Mouse (Mus musculus) urinary bladder, postnatal 36 days (tissue): ENCODE results near the gene Rhbdf2.
"Not testable (repeated sequence)": the region's sequence is repeated elsewhere in the genome, so short reads cannot be mapped to it uniquely, and the experiment has no call there.

Experiments
- DNase-seq, 2 experiments: peaks; one replicate each; pipeline ENCODE4 v3.0.0; 2022; ENCODE audit warnings: low spot score in 2 of 2, mixed read lengths in 1 of 2

The Rhbdf2 gene

GRCm38 (mm10) chr11:116644225-116645112, 17.6 kb upstream of the Rhbdf2 start:
- DNase-seq: no peak

GRCm38 (mm10) chr11:116643579-116644224, 16.9 kb upstream of the Rhbdf2 start:
- DNase-seq: no peak

GRCm38 (mm10) chr11:116642681-116643578, 16.1 kb upstream of the Rhbdf2 start:
- peak; percentile 84 to 91 for DNase-seq

- DNase-seq: no peak
Measured at GRCm38 (mm10) chr11:116641731-116642130, 14.9 kb upstream of the Rhbdf2 start.

GRCm38 (mm10) chr11:116641168-116641567, 14.3 kb upstream of the Rhbdf2 start:
- DNase-seq: no peak

GRCm38 (mm10) chr11:116636607-116637006, 9.8 kb upstream of the Rhbdf2 start:
- not testable (repeated sequence) for DNase-seq

GRCm38 (mm10) chr11:116632962-116633361, 6.1 kb upstream of the Rhbdf2 start:
- peak in 1 of 2 experiments; percentile 59 for DNase-seq

- DNase-seq: no peak
Measured at GRCm38 (mm10) chr11:116630171-116630965, 3.5 kb upstream of the Rhbdf2 start.

GRCm38 (mm10) chr11:116629472-116629871, 2.7 kb upstream of the Rhbdf2 start:
- DNase-seq: no peak

- peak; percentile 84 to 86 for DNase-seq
Measured at GRCm38 (mm10) chr11:116628712-116629111, 1.9 kb upstream of the Rhbdf2 start.

GRCm38 (mm10) chr11:116627072-116628020, 527 bp upstream of the Rhbdf2 start:
- DNase-seq: no peak

- no peak for DNase-seq
Measured at GRCm38 (mm10) chr11:116625081-116626000, 1.5 kb downstream of the Rhbdf2 start.

GRCm38 (mm10) chr11:116624131-116624832, 2.5 kb downstream of the Rhbdf2 start:
- DNase-seq: peak; percentile 88 to 90

GRCm38 (mm10) chr11:116623281-116624124, 3.3 kb downstream of the Rhbdf2 start:
- no peak for DNase-seq

GRCm38 (mm10) chr11:116621258-116621704, 5.5 kb downstream of the Rhbdf2 start:
- peak in 1 of 2 experiments; percentile 77 for DNase-seq

- no peak for DNase-seq
Measured at GRCm38 (mm10) chr11:116620559-116621253, 6.1 kb downstream of the Rhbdf2 start.
